Mouse (Mus musculus) limb, embryonic 15.5 days (tissue): ENCODE results near the gene Med12l. TPM values are rescaled to one million over a fixed set of nuclear protein-coding genes. Genes with fewer than 3 reads are reported as not detected.

ENCODE experiments used
- ATAC-seq: fragments of 200-750 bp; cut with Nextera tagmentation; 2 replicates; pipeline ENCODE4 v1.8.0; 2017; ENCODE audit warnings: low read depth, moderate TSS enrichment; ENCODE audit not compliant: insufficient number of reproducible peaks, low FRiP score, low TSS enrichment
- H3K27ac ChIP-seq: fragments of 300-500 bp; sonication (generic); 2 replicates; pipeline ENCODE4 v1.5.1; 2015; ENCODE audit warnings: moderate library complexity, mild to moderate bottlenecking, inconsistent platforms
- H3K27me3 ChIP-seq: fragments of 300-500 bp; sonication (generic); 2 replicates; pipeline ENCODE4 v1.6.1; 2015; ENCODE audit warnings: inconsistent platforms
- H3K36me3 ChIP-seq: fragments of 300-500 bp; sonication (generic); 2 replicates; pipeline ENCODE4 v1.6.1; 2015; ENCODE audit warnings: inconsistent platforms
- H3K4me1 ChIP-seq: fragments of 300-500 bp; sonication (generic); 2 replicates; pipeline ENCODE4 v1.6.1; 2015; ENCODE audit warnings: inconsistent platforms
- H3K4me2 ChIP-seq: fragments of 300-500 bp; sonication (generic); 2 replicates; pipeline ENCODE4 v1.6.1; 2015; ENCODE audit warnings: mild to moderate bottlenecking, inconsistent platforms
- H3K4me3 ChIP-seq: fragments of 300-500 bp; sonication (generic); 2 replicates; pipeline ENCODE4 v1.5.1; 2015; ENCODE audit warnings: mild to moderate bottlenecking, inconsistent platforms
- H3K9ac ChIP-seq: fragments of 300-500 bp; sonication (generic); 2 replicates; pipeline ENCODE4 v1.6.1; 2015; ENCODE audit warnings: inconsistent platforms
- H3K9me3 ChIP-seq: fragments of 300-500 bp; sonication (generic); 2 replicates; pipeline ENCODE4 v1.6.1; 2016; ENCODE audit warnings: inconsistent platforms
- WGBS: fragments of 180-500 bp; shearing (Covaris S2); methylation state at CpG from one replicate; pipeline ENCODE4 v1.1.7; 2015; 5-methylcytosine and 5-hydroxymethylcytosine counted together
- polyA plus RNA-seq: library from polyadenylated mRNA; unstranded; fragments of >200 nt; fragmentation: Nextera tagmentation; extraction: Ambion mirVana; gene quantifications from 2 replicates; pipeline ENCODE4 v1.2.1, GENCODE M21; 2015

The Med12l gene
- polyA plus RNA-seq, 1 experiment from 2014 or later, result 2.0 TPM

GRCm38 (mm10) chr3:59154888-59155287 is 149.3 kb downstream of the Med12l start:
- Histone ChIP-seq H3K36me3 (no peaks in the 10 kb centered on the region), H3K27ac (no peak overlapping the region), H3K27me3 (no peaks in the 10 kb centered on the region), H3K4me3 (no peak overlapping the region), H3K9me3 (no peaks in the 10 kb centered on the region), H3K9ac (no peak overlapping the region), H3K4me1 (no peaks in the 10 kb centered on the region), H3K4me2 (no peak overlapping the region)
- 54% methylated on average over 2 of the region's 2 CpGs for WGBS
- ATAC-seq, result no peak

GRCm38 (mm10) chr3:59155404-59155803 is 149.8 kb downstream of the Med12l start:
- 92% methylated on average over 6 of the region's 6 CpGs for WGBS
- no peaks in the 10 kb centered on the region for H3K4me1 ChIP-seq
- no peaks in the 10 kb centered on the region for H3K36me3 ChIP-seq
- H3K27me3 ChIP-seq, result no peaks in the 10 kb centered on the region
- no peak overlapping the region for H3K9ac ChIP-seq
- H3K27ac ChIP-seq, result no peak overlapping the region
- no peaks in the 10 kb centered on the region for H3K9me3 ChIP-seq
- no peak overlapping the region for H3K4me3 ChIP-seq
- H3K4me2 ChIP-seq, result no peak overlapping the region
- ATAC-seq, result no peak

- H3K9me3 ChIP-seq, result no peaks in the 10 kb centered on the region
- no peak overlapping the region for H3K4me2 ChIP-seq
- no peak overlapping the region for H3K9ac ChIP-seq
- H3K4me3 ChIP-seq, result no peak overlapping the region
- no peaks in the 10 kb centered on the region for H3K36me3 ChIP-seq
- WGBS, result 93% methylated on average over 5 of the region's 5 CpGs
- no peaks in the 10 kb centered on the region for H3K4me1 ChIP-seq
- H3K27ac ChIP-seq, result no peak overlapping the region
- no peaks in the 10 kb centered on the region for H3K27me3 ChIP-seq
- no peak for ATAC-seq
These were observed 151.4 kb downstream of the Med12l start for GRCm38 (mm10) chr3:59157048-59157447.

- H3K4me1 ChIP-seq, result no peaks in the 10 kb centered on the region
- H3K4me2 ChIP-seq, result no peak overlapping the region
- no peak overlapping the region for H3K4me3 ChIP-seq
- H3K9me3 ChIP-seq, result no peaks in the 10 kb centered on the region
- 69% methylated on average over 1 of the region's 1 CpGs for WGBS
- no peaks in the 10 kb centered on the region for H3K27me3 ChIP-seq
- no peak for ATAC-seq
- H3K36me3 ChIP-seq, result no peaks in the 10 kb centered on the region
- H3K9ac ChIP-seq, result no peak overlapping the region
- H3K27ac ChIP-seq, result no peak overlapping the region
These were observed 154.8 kb downstream of the Med12l start for GRCm38 (mm10) chr3:59160465-59160864.

GRCm38 (mm10) chr3:59167417-59168054 is 161.9 kb downstream of the Med12l start:
- H3K9me3 ChIP-seq, result no peaks in the 10 kb centered on the region
- H3K36me3 ChIP-seq, result no peaks in the 10 kb centered on the region
- H3K27me3 ChIP-seq, result no peaks in the 10 kb centered on the region

GRCm38 (mm10) chr3:59168476-59168875 is 162.9 kb downstream of the Med12l start:
- no peak for ATAC-seq
- H3K27me3 ChIP-seq, result no peaks in the 10 kb centered on the region
- H3K4me3 ChIP-seq, result no peak overlapping the region
- H3K36me3 ChIP-seq, result no peaks in the 10 kb centered on the region
- H3K9ac ChIP-seq, result no peak overlapping the region
- WGBS, result 80% methylated on average over 6 of the region's 6 CpGs
- H3K4me1 ChIP-seq, result no peaks in the 10 kb centered on the region
- H3K4me2 ChIP-seq, result no peak overlapping the region
- no peak overlapping the region for H3K27ac ChIP-seq
- H3K9me3 ChIP-seq, result no peaks in the 10 kb centered on the region

More at GRCm38 (mm10) chr3:59167417-59168054, 161.9 kb downstream of the Med12l start:
- Histone ChIP-seq H3K27ac (no peak overlapping the region), H3K4me1 (no peaks in the 10 kb centered on the region), H3K9ac (no peak overlapping the region), H3K4me2 (no peak overlapping the region), H3K4me3 (no peak overlapping the region)
- ATAC-seq, result no peak
- 67% methylated on average over 2 of the region's 2 CpGs for WGBS

GRCm38 (mm10) chr3:59169215-59169614 is 163.6 kb downstream of the Med12l start:
- no peaks in the 10 kb centered on the region for H3K36me3 ChIP-seq
- no peak overlapping the region for H3K9ac ChIP-seq
- H3K4me2 ChIP-seq, result no peak overlapping the region
- H3K4me1 ChIP-seq, result no peaks in the 10 kb centered on the region
- ATAC-seq, result no peak
- H3K27ac ChIP-seq, result no peak overlapping the region
- H3K4me3 ChIP-seq, result no peak overlapping the region
- H3K9me3 ChIP-seq, result no peaks in the 10 kb centered on the region
- H3K27me3 ChIP-seq, result no peaks in the 10 kb centered on the region
- 52% methylated on average over 4 of the region's 4 CpGs for WGBS

- Histone ChIP-seq H3K4me2 (no peak overlapping the region), H3K27ac (no peak overlapping the region), H3K27me3 (no peaks in the 10 kb centered on the region), H3K36me3 (no peaks in the 10 kb centered on the region), H3K9me3 (no peaks in the 10 kb centered on the region), H3K4me1 (no peaks in the 10 kb centered on the region), H3K4me3 (no peak overlapping the region), H3K9ac (no peak overlapping the region)
- WGBS, result 46% methylated on average over 2 of the region's 2 CpGs
- no peak for ATAC-seq
These were observed 164.4 kb downstream of the Med12l start for GRCm38 (mm10) chr3:59169921-59170627.

- Histone ChIP-seq H3K4me2 (no peak overlapping the region), H3K36me3 (no peaks in the 10 kb centered on the region), H3K9me3 (no peaks in the 10 kb centered on the region), H3K4me1 (no peaks in the 10 kb centered on the region), H3K27me3 (no peaks in the 10 kb centered on the region), H3K4me3 (no peak overlapping the region), H3K27ac (no peak overlapping the region), H3K9ac (no peak overlapping the region)
- 75% methylated on average over 6 of the region's 6 CpGs for WGBS
- ATAC-seq, result no peak
These were observed 169.0 kb downstream of the Med12l start for GRCm38 (mm10) chr3:59174426-59175154.

- Histone ChIP-seq H3K9me3 (no peaks in the 10 kb centered on the region), H3K4me1 (no peaks in the 10 kb centered on the region), H3K27me3 (no peaks in the 10 kb centered on the region), H3K9ac (no peak overlapping the region), H3K27ac (no peak overlapping the region), H3K4me3 (no peak overlapping the region), H3K36me3 (no peaks in the 10 kb centered on the region), H3K4me2 (no peak overlapping the region)
- WGBS, result 25% methylated on average over 5 of the region's 5 CpGs
- ATAC-seq, result no peak
These were observed 169.6 kb downstream of the Med12l start for GRCm38 (mm10) chr3:59175234-59175633.

- Histone ChIP-seq H3K27me3 (no peaks in the 10 kb centered on the region), H3K36me3 (no peaks in the 10 kb centered on the region), H3K4me3 (no peak overlapping the region), H3K9me3 (no peaks in the 10 kb centered on the region), H3K4me1 (no peaks in the 10 kb centered on the region), H3K27ac (no peak overlapping the region), H3K4me2 (no peak overlapping the region), H3K9ac (no peak overlapping the region)
- ATAC-seq, result no peak
- 69% methylated on average over 5 of the region's 5 CpGs for WGBS
These were observed 171.2 kb downstream of the Med12l start for GRCm38 (mm10) chr3:59176871-59177270.

- WGBS, result 59% methylated on average over 5 of the region's 5 CpGs
- no peak overlapping the region for H3K9ac ChIP-seq
- no peak; the same call in 1 of the 2 replicates for ATAC-seq
These were observed 175.5 kb downstream of the Med12l start for GRCm38 (mm10) chr3:59181134-59181533.

More at GRCm38 (mm10) chr3:59181134-59181533, 175.5 kb downstream of the Med12l start:
- Histone ChIP-seq H3K27me3 (no peaks in the 10 kb centered on the region), H3K27ac (no peak overlapping the region), H3K36me3 (no peaks in the 10 kb centered on the region), H3K4me2 (no peak overlapping the region), H3K4me3 (no peak overlapping the region), H3K4me1 (no peaks in the 10 kb centered on the region), H3K9me3 (no peaks in the 10 kb centered on the region)
